Mouse (Mus musculus) testis, adult 2 months (tissue): ENCODE measurements around the gene Irx2.

Experiments used
- CTCF ChIP-seq: fragments of 200-500 bp; IDR thresholded peaks from 2 replicates; pipeline ENCODE4 v1.5.1; 2012; ENCODE audit warnings: low read depth, mild to moderate bottlenecking, inconsistent platforms, low read length, moderate library complexity; ENCODE audit not compliant: control insufficient read depth, insufficient read depth, insufficient replicate concordance
- POLR2A ChIP-seq: fragments of 200-500 bp; IDR thresholded peaks from 2 replicates; pipeline ENCODE4 v1.6.1; 2012; ENCODE audit warnings: low read depth, mild to moderate bottlenecking, inconsistent platforms, low read length, moderate library complexity; ENCODE audit not compliant: control insufficient read depth

DNA sequence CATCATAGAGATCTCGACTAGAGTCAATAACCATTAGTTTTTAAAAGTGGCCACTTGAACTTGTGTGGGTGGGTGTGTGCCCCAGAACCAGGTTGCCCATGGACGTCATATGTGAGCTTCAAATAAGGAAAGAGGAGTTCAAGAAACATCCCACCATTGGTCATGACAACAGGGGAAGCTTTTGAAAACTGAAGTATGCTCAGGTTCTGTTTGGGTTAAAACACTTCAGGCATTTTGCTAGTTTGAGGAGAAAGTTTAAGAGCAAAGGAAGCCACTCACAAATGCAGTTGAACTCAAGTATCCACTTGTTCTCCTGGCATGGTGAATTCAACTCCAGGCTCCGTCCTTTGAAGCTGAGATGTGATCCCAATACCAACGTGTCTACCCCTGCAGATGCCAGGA is 34.9 kb upstream of the Irx2 start:
- TF ChIP-seq CTCF (no peak), POLR2A (no peak)
